Mouse (Mus musculus): ENCODE results near the gene Hdgf. TPM values are rescaled to one million over a fixed set of nuclear protein-coding genes. Genes with fewer than 3 reads are reported as not detected.
A peak's percentile ranks its signal among the peaks of the same experiment; 100 is the strongest.
"Not testable (repeated sequence)": the region's sequence is repeated elsewhere in the genome, so short reads cannot be mapped to it uniquely, and the experiment has no call there.

The Hdgf gene
- polyA plus RNA-seq, 1 experiment from 2014 or later = 186 TPM

DNA sequence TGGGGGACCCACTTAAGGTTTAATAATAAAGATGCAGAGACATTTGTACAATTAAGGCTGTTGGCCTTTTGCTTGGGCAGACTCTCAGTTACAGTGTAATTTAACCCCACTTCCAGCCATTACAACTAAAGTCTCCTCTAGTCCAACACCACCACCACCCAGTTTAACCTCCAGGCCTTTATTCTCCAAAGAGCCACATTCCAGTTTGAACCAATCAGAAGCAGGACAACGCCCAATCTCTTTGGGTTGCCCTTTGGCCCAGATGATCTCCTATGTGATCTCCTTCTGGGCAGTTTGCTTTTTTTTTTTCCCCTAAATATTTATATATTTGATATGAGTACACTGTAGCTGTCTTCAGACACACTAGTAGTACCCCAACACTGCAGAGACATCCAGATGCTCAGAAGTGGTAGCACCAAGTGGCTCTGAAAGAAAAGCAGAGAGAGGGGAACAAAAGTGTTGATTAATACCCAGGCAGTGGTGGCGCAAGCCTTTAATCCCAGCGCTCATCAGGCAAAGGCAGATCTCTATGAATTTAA is 12.7 kb upstream of the Hdgf start:
- no peak overlapping the region for H3K9ac ChIP-seq (replicated peaks; ENCODE audit: low read depth)
- H3K4me1 ChIP-seq (ENCODE audit: insufficient read depth, low read depth, low read length) = no peaks in the 10 kb centered on the region
- no peak overlapping the region for H3K4me2 ChIP-seq (replicated peaks; ENCODE audit: low read depth, low read length)
- H3K27me3 ChIP-seq (replicated peaks; ENCODE audit: insufficient read depth, low read length) = no peaks in the 10 kb centered on the region
- no peaks in the 10 kb centered on the region for H3K36me3 ChIP-seq (ENCODE audit: insufficient read depth, low read length)
- ATAC-seq (no peak), DNase-seq (ENCODE audit: low spot score) (no peak)
- no peak for TF ChIP-seq CTCF (IDR thresholded peaks at IDR 0.05)
- TF ChIP-seq EP300 (IDR thresholded peaks at IDR 0.05) = no peak
- no peaks in the 10 kb centered on the region for H3K9me3 ChIP-seq (ENCODE audit: low read length)
- 72% methylated on average over 3 of the region's 3 CpGs for WGBS
- no peak overlapping the region for H3K4me3 ChIP-seq (ENCODE audit: low read depth, low read length)
- H3K27ac ChIP-seq (ENCODE audit: low read length) = no peak overlapping the region

DNA sequence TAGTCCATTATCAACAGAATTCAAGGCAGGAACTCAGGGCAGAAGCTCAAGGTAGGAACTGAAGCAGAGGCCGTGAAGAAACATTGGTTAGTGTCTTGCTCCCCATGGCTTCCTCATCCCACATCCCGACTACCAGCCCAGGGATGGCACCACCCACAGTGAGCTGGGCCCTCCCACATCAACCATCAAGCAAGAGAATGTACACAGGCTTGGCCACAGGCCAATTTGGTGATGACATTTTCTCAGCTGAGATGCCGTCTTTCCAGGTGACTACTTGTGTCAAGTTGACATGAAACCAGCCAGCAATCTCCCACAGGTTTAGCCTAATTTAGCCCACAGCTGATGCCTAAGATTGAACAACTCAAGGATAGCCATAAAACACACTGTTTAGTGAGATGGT is 6.9 kb upstream of the Hdgf start:
- Histone ChIP-seq H3K36me3 (ENCODE audit: insufficient read depth, low read length) (no peaks in the 10 kb centered on the region), H3K27ac (ENCODE audit: low read length) (no peak overlapping the region), H3K9me3 (ENCODE audit: low read length) (no peaks in the 10 kb centered on the region), H3K4me1 (ENCODE audit: insufficient read depth, low read depth, low read length) (no peaks in the 10 kb centered on the region), H3K4me2 (replicated peaks; ENCODE audit: low read depth, low read length) (no peak overlapping the region), H3K9ac (replicated peaks; ENCODE audit: low read depth) (no peak overlapping the region), H3K4me3 (ENCODE audit: low read depth, low read length) (no peak overlapping the region), H3K27me3 (replicated peaks; ENCODE audit: insufficient read depth, low read length) (no peaks in the 10 kb centered on the region)
- DNase-seq (ENCODE audit: low spot score) (no peak), ATAC-seq (no peak)
- 61% methylated on average over 3 of the region's 3 CpGs for WGBS
- TF ChIP-seq EP300 (IDR thresholded peaks at IDR 0.05) (no peak), CTCF (IDR thresholded peaks at IDR 0.05) (no peak)

GRCm38 (mm10) chr3:87899776-87900175 is 6.3 kb upstream of the Hdgf start:
- Histone ChIP-seq H3K4me1 (ENCODE audit: insufficient read depth, low read depth, low read length) (no peaks in the 10 kb centered on the region), H3K27me3 (replicated peaks; ENCODE audit: insufficient read depth, low read length) (no peaks in the 10 kb centered on the region), H3K9me3 (ENCODE audit: low read length) (no peaks in the 10 kb centered on the region), H3K27ac (ENCODE audit: low read length) (no peak overlapping the region), H3K9ac (replicated peaks; ENCODE audit: low read depth) (no peak overlapping the region), H3K4me3 (ENCODE audit: low read depth, low read length) (no peak overlapping the region), H3K36me3 (ENCODE audit: insufficient read depth, low read length) (no peaks in the 10 kb centered on the region), H3K4me2 (replicated peaks; ENCODE audit: low read depth, low read length) (no peak overlapping the region)
- ATAC-seq (no peak), DNase-seq (ENCODE audit: low spot score) (no peak)
- TF ChIP-seq CTCF (IDR thresholded peaks at IDR 0.05) (no peak), EP300 (IDR thresholded peaks at IDR 0.05) (no peak)
- WGBS = 69% methylated on average over 3 of the region's 3 CpGs

DNA sequence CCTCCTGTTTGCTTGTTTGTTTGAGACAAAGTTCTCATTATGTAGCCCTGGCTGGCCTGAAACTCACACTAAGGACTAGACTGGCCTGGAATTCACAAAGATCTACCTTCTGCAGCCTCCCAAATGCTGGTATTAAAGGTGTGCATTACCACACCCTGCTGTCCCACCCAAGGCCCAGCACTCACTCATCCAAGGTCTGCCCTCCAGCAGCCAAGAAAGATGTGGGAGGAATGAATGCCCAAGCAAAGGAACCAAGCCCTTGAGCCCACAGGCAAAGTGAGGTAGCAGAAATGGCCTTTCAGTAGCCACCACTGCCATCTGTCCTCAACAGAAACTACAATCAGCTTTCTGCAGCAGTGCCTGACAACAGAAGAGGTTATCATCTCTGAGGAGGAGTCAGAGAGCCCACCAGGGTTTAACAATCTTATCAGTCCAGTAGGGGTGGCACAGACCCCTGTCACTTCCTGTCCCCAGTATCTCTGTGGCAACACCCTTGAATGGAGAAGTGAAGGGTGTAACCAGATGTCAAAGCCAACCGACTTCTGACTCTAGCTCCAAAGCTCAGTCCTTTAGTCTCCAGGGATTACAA is 5.0 kb upstream of the Hdgf start:
- WGBS = 25% methylated on average over 1 of the region's 1 CpGs
- ATAC-seq = no peak
- no peaks in the 10 kb centered on the region for H3K27me3 ChIP-seq (replicated peaks; ENCODE audit: insufficient read depth, low read length)

DNA sequence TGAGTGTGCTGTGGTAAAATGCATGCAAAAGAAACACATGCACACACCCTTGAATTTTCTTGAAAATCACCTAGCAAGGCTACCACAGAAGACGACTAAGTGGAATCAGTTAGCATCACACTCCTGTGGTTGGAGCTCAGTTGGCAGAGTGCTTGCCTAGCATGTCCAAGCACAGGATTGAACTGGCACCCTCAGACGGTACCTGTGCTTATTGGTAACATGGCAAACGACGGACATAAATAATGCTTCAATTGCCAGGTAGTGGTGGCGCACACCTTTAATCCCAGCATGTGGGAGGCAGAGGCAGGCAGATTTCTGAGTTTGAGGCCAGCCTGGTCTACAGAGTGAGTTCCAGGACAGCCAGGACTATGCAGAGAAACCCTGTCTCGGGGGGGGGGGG is 4.2 kb upstream of the Hdgf start:
- WGBS = 90% methylated on average over 5 of the region's 6 CpGs
- not testable (repeated sequence) for H3K9me3 ChIP-seq (ENCODE audit: low read length); H3K4me2 ChIP-seq (replicated peaks; ENCODE audit: low read depth, low read length); H3K4me1 ChIP-seq (ENCODE audit: insufficient read depth, low read depth, low read length); DNase-seq (ENCODE audit: low spot score); H3K9ac ChIP-seq (replicated peaks; ENCODE audit: low read depth); H3K27ac ChIP-seq (ENCODE audit: low read length); H3K4me3 ChIP-seq (ENCODE audit: low read depth, low read length); H3K36me3 ChIP-seq (ENCODE audit: insufficient read depth, low read length); H3K27me3 ChIP-seq (replicated peaks; ENCODE audit: insufficient read depth, low read length); ATAC-seq

More for the DNA sequence above, 5.0 kb upstream of the Hdgf start:
- Histone ChIP-seq H3K4me1 (ENCODE audit: insufficient read depth, low read depth, low read length) (no peaks in the 10 kb centered on the region), H3K36me3 (ENCODE audit: insufficient read depth, low read length) (no peaks in the 10 kb centered on the region), H3K4me3 (ENCODE audit: low read depth, low read length) (no peak overlapping the region), H3K27ac (ENCODE audit: low read length) (no peak overlapping the region), H3K9me3 (ENCODE audit: low read length) (no peaks in the 10 kb centered on the region), H3K4me2 (replicated peaks; ENCODE audit: low read depth, low read length) (no peak overlapping the region), H3K9ac (replicated peaks; ENCODE audit: low read depth) (no peak overlapping the region)
- DNase-seq (ENCODE audit: low spot score) = no peak
- TF ChIP-seq CTCF (IDR thresholded peaks at IDR 0.05) = no peak
- no peak for TF ChIP-seq EP300 (IDR thresholded peaks at IDR 0.05)

GRCm38 (mm10) chr3:87903821-87904220 is 2.3 kb upstream of the Hdgf start:
- H3K9ac ChIP-seq (replicated peaks; ENCODE audit: low read depth) = no peak overlapping the region
- TF ChIP-seq CTCF (IDR thresholded peaks at IDR 0.05) = no peak
- no peak for TF ChIP-seq EP300 (IDR thresholded peaks at IDR 0.05)
- peaks cover 12% of the 10 kb centered on the region for H3K4me1 ChIP-seq (ENCODE audit: insufficient read depth, low read depth, low read length)
- no peak overlapping the region for H3K27ac ChIP-seq (ENCODE audit: low read length)
- no peaks in the 10 kb centered on the region for H3K36me3 ChIP-seq (ENCODE audit: insufficient read depth, low read length)
- H3K4me3 ChIP-seq (ENCODE audit: low read depth, low read length) = no peak overlapping the region
- no peaks in the 10 kb centered on the region for H3K9me3 ChIP-seq (ENCODE audit: low read length)
- H3K27me3 ChIP-seq (replicated peaks; ENCODE audit: insufficient read depth, low read length) = no peaks in the 10 kb centered on the region
- H3K4me2 ChIP-seq (replicated peaks; ENCODE audit: low read depth, low read length) = no peak overlapping the region
- WGBS = 63% methylated on average over 5 of the region's 5 CpGs
- ATAC-seq (no peak), DNase-seq (ENCODE audit: low spot score) (no peak)

GRCm38 (mm10) chr3:87906601-87906980 is 470 bp downstream of the Hdgf start:
- peak overlapping the region; percentile 97 for H3K27ac ChIP-seq (ENCODE audit: low read length)
- H3K27me3 ChIP-seq (replicated peaks; ENCODE audit: insufficient read depth, low read length) = no peaks in the 10 kb centered on the region
- WGBS = under 1% methylated on average over 22 of the region's 47 CpGs
- H3K9me3 ChIP-seq (ENCODE audit: low read length) = no peaks in the 10 kb centered on the region
- DNase-seq (ENCODE audit: low spot score) (peak; percentile 40), ATAC-seq (peak; percentile 3; the same call in 1 of the 2 replicates)
- peak overlapping the region; percentile 61 for H3K4me2 ChIP-seq (replicated peaks; ENCODE audit: low read depth, low read length)
- H3K4me1 ChIP-seq (ENCODE audit: insufficient read depth, low read depth, low read length) = peaks cover 28% of the 10 kb centered on the region
- peak overlapping the region; percentile 96 for H3K9ac ChIP-seq (replicated peaks; ENCODE audit: low read depth)
- H3K4me3 ChIP-seq (ENCODE audit: low read depth, low read length) = peak overlapping the region; percentile 99
- no peaks in the 10 kb centered on the region for H3K36me3 ChIP-seq (ENCODE audit: insufficient read depth, low read length)
- TF ChIP-seq EP300 (IDR thresholded peaks at IDR 0.05) = no peak
- no peak for TF ChIP-seq CTCF (IDR thresholded peaks at IDR 0.05)

Data from lung, postnatal 0 days (tissue).